Mouse (Mus musculus) G1E (cell line): ENCODE measurements around the gene P3h1.

Experiments
- CTCF ChIP-seq: IDR thresholded peaks from 2 replicates; pipeline ENCODE4 v1.5.1; 2012; ENCODE audit warnings: low read depth, low read length, inconsistent platforms, mixed read lengths
- GATA2 ChIP-seq: IDR thresholded peaks from 2 replicates; pipeline ENCODE4 v1.6.1; 2012; ENCODE audit warnings: low read depth, low read length, inconsistent platforms, borderline replicate concordance

- no peak for TF ChIP-seq CTCF
- TF ChIP-seq GATA2, result no peak
Measured at GRCm38 (mm10) chr4:119262483-119262882, 29.8 kb downstream of the P3h1 start.
